Mouse (Mus musculus): ENCODE data around the gene Fam53b. TPM values are rescaled to one million over a fixed set of nuclear protein-coding genes. Genes with fewer than 3 reads are reported as not detected.

Gene Fam53b
- total RNA-seq, 1 experiment: 8.6 TPM

DNA sequence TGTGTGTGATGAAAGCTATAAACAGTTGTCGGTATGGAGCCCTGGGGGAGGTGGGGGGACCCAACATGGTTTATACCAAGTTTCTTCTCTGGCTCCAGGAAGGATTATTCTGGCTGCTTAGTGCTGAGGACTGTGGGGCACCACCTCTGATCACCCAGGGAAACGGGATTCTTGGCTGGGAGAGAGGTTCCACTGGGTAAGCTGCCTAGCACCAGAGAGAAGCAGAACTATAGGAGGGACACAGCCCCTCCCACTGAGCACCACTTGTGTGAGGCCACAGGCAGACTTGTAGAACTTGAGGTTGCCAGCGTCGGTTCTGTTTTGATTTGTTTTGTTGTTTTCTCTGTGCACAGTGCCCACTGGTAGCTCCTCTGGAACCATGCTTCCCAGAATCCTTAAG, 40.3 kb upstream of the Fam53b start:
- Histone ChIP-seq H3K27ac (ENCODE audit: insufficient read depth, low read depth, low read length, poor library complexity, severe bottlenecking) (no peak overlapping the region), H3K9me3 (ENCODE audit: control insufficient read depth, insufficient read depth, low read depth, low read length) (no peaks in the 10 kb centered on the region), H3K4me3 (ENCODE audit: insufficient read depth in 1 of 2, low read depth in 1 of 2, low read length in 2 of 2, poor library complexity in 1 of 2, severe bottlenecking in 1 of 2) (no peak overlapping the region), H3K9ac (ENCODE audit: insufficient read depth, low read depth, low read length, poor library complexity, severe bottlenecking) (no peak overlapping the region), H3K36me3 (ENCODE audit: control insufficient read depth, insufficient read depth, low read length, poor library complexity, severe bottlenecking) (peaks cover 2% of the 10 kb centered on the region; the same call in 1 of the 2 replicates), H3K4me1 (ENCODE audit: control insufficient read depth in 2 of 2, insufficient read depth in 2 of 2, low read length in 2 of 2, poor library complexity in 1 of 2) (0 out of 4 replicates have a peak, but pooled peaks cover 0 to 2% of the 10 kb centered on the region in 2 experiments)
- no peak for TF ChIP-seq ZC3H11A (IDR thresholded peaks at IDR 0.05; ENCODE audit: borderline replicate concordance, low read depth, low read length)
- no peak for TF ChIP-seq HCFC1 (IDR thresholded peaks at IDR 0.05; ENCODE audit: borderline replicate concordance, insufficient read depth, low read length)
- no peak for TF ChIP-seq ZNF384 (IDR thresholded peaks at IDR 0.05; ENCODE audit: low read depth, low read length)
- no peak for TF ChIP-seq CHD2 (IDR thresholded peaks at IDR 0.05; ENCODE audit: low read depth, low read length)
- no peak for TF ChIP-seq MAFK (IDR thresholded peaks at IDR 0.05; ENCODE audit: insufficient read depth, low read depth, low read length)
- DNase-seq (ENCODE audit: low read depth, low spot score): no peak
- in situ Hi-C loops (cut with MboI; ENCODE audit: low sequenced_read_pairs in 2 of 2, unreplicated experiment in 2 of 2): no loop called here

DNA sequence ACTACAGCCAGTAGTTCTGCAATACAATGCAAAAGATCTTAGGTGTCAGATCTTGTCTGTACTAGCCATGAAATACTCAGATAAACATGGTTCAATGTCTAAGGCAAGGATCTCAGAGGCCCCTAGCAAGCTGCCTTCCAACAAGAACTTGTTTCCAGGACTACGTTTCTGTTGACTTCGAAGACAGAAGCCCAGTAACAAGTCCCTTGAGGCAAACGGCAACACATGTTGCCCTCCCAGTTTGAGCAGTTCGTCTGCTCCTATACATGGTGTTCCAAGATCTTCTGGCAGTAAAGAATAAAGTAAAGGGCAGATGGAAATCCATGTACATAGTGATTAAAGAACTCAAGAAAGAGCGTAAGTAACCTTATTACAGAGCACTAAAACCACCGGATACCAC, 39.7 kb upstream of the Fam53b start:
- Histone ChIP-seq H3K4me3 (ENCODE audit: insufficient read depth in 1 of 2, low read depth in 1 of 2, low read length in 2 of 2, poor library complexity in 1 of 2, severe bottlenecking in 1 of 2) (no peak overlapping the region), H3K9ac (ENCODE audit: insufficient read depth, low read depth, low read length, poor library complexity, severe bottlenecking) (no peak overlapping the region), H3K36me3 (ENCODE audit: control insufficient read depth, insufficient read depth, low read length, poor library complexity, severe bottlenecking) (peaks cover 2% of the 10 kb centered on the region; the same call in 1 of the 2 replicates), H3K4me1 (ENCODE audit: control insufficient read depth in 2 of 2, insufficient read depth in 2 of 2, low read length in 2 of 2, poor library complexity in 1 of 2) (0 out of 4 replicates have a peak, but pooled peaks cover 0 to 2% of the 10 kb centered on the region in 2 experiments), H3K9me3 (ENCODE audit: control insufficient read depth, insufficient read depth, low read depth, low read length) (no peaks in the 10 kb centered on the region), H3K27ac (ENCODE audit: insufficient read depth, low read depth, low read length, poor library complexity, severe bottlenecking) (no peak overlapping the region)
- DNase-seq (ENCODE audit: low read depth, low spot score): no peak
- TF ChIP-seq ZNF384 (IDR thresholded peaks at IDR 0.05; ENCODE audit: low read depth, low read length): no peak
- TF ChIP-seq ZC3H11A (IDR thresholded peaks at IDR 0.05; ENCODE audit: borderline replicate concordance, low read depth, low read length): no peak
- no peak for TF ChIP-seq HCFC1 (IDR thresholded peaks at IDR 0.05; ENCODE audit: borderline replicate concordance, insufficient read depth, low read length)
- no peak for TF ChIP-seq CHD2 (IDR thresholded peaks at IDR 0.05; ENCODE audit: low read depth, low read length)
- TF ChIP-seq MAFK (IDR thresholded peaks at IDR 0.05; ENCODE audit: insufficient read depth, low read depth, low read length): no peak
- in situ Hi-C loops (cut with MboI; ENCODE audit: low sequenced_read_pairs in 2 of 2, unreplicated experiment in 2 of 2): no loop called here

- peak within 1 kb of the TSS; percentile 83 to 96 for H3K4me3 ChIP-seq (ENCODE audit: insufficient read depth in 1 of 2, low read depth in 1 of 2, low read length in 2 of 2, poor library complexity in 1 of 2, severe bottlenecking in 1 of 2)
- peak within 1 kb of the TSS; percentile 50; the same call in 1 of the 2 replicates for H3K27ac ChIP-seq (ENCODE audit: insufficient read depth, low read depth, low read length, poor library complexity, severe bottlenecking)
- in situ Hi-C loops (cut with MboI; ENCODE audit: low sequenced_read_pairs in 2 of 2, unreplicated experiment in 2 of 2): no loop called here
- DNase-seq (ENCODE audit: low read depth, low spot score): peak; percentile 75
- H3K9me3 ChIP-seq (ENCODE audit: control insufficient read depth, insufficient read depth, low read depth, low read length): no peaks in the 10 kb centered on the region
- 0 out of 4 replicates have a peak, but pooled peaks cover 0 to 2% of the 10 kb centered on the region in 2 experiments for H3K4me1 ChIP-seq (ENCODE audit: control insufficient read depth in 2 of 2, insufficient read depth in 2 of 2, low read length in 2 of 2, poor library complexity in 1 of 2)
- H3K36me3 ChIP-seq (ENCODE audit: control insufficient read depth, insufficient read depth, low read length, poor library complexity, severe bottlenecking): peaks cover 2% of the 10 kb centered on the region; the same call in 1 of the 2 replicates
- H3K9ac ChIP-seq (ENCODE audit: insufficient read depth, low read depth, low read length, poor library complexity, severe bottlenecking): peak within 1 kb of the TSS; percentile 91
- TF ChIP-seq MAFK (IDR thresholded peaks at IDR 0.05; ENCODE audit: insufficient read depth, low read depth, low read length): no peak
- TF ChIP-seq CHD2 (IDR thresholded peaks at IDR 0.05; ENCODE audit: low read depth, low read length): no peak
- peak; percentile 61 for TF ChIP-seq HCFC1 (IDR thresholded peaks at IDR 0.05; ENCODE audit: borderline replicate concordance, insufficient read depth, low read length)
- no peak for TF ChIP-seq ZNF384 (IDR thresholded peaks at IDR 0.05; ENCODE audit: low read depth, low read length)
Observed at GRCm38 (mm10) chr7:132852173-132852844, 38.6 kb upstream of the Fam53b start, which contains the start of gene Eef1akmt2. TSS of gene Eef1akmt2 (minus strand) at chr7:132852673.

DNA sequence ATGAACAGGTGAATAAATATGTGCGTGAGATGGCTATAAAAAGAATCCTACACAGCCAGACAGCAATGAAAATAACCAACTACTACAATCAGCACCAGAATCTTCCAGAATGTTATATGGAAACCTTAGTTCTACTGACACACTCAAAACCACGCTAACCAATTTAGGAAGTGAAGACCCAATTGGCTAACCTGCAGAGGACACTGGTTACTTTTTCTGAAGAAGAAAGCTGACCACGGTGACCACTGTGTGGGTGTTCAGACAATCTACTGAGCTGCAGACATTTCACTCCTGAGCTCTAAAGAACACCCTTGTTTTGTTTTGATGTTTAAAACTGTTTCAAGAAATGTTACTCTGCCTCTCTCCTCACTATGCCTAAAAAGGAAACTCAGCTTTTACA, 29.5 kb upstream of the Fam53b start:
- in situ Hi-C loops (cut with MboI; ENCODE audit: low sequenced_read_pairs in 2 of 2, unreplicated experiment in 2 of 2): no loop called here
- Histone ChIP-seq H3K9me3 (ENCODE audit: control insufficient read depth, insufficient read depth, low read depth, low read length) (no peaks in the 10 kb centered on the region), H3K36me3 (ENCODE audit: control insufficient read depth, insufficient read depth, low read length, poor library complexity, severe bottlenecking) (peaks cover 3% of the 10 kb centered on the region), H3K9ac (ENCODE audit: insufficient read depth, low read depth, low read length, poor library complexity, severe bottlenecking) (no peak overlapping the region), H3K4me3 (ENCODE audit: insufficient read depth in 1 of 2, low read depth in 1 of 2, low read length in 2 of 2, poor library complexity in 1 of 2, severe bottlenecking in 1 of 2) (no peak overlapping the region), H3K4me1 (ENCODE audit: control insufficient read depth in 2 of 2, insufficient read depth in 2 of 2, low read length in 2 of 2, poor library complexity in 1 of 2) (no peaks in the 10 kb centered on the region), H3K27ac (ENCODE audit: insufficient read depth, low read depth, low read length, poor library complexity, severe bottlenecking) (no peak overlapping the region)
- no peak for TF ChIP-seq ZNF384 (IDR thresholded peaks at IDR 0.05; ENCODE audit: low read depth, low read length)
- TF ChIP-seq HCFC1 (IDR thresholded peaks at IDR 0.05; ENCODE audit: borderline replicate concordance, insufficient read depth, low read length): no peak
- TF ChIP-seq CHD2 (IDR thresholded peaks at IDR 0.05; ENCODE audit: low read depth, low read length): no peak
- no peak for TF ChIP-seq ZC3H11A (IDR thresholded peaks at IDR 0.05; ENCODE audit: borderline replicate concordance, low read depth, low read length)
- no peak for TF ChIP-seq MAFK (IDR thresholded peaks at IDR 0.05; ENCODE audit: insufficient read depth, low read depth, low read length)
- no peak for DNase-seq (ENCODE audit: low read depth, low spot score)
